16 mouse cellular contexts compared by ENCODE assay signal in genomic region chr4:62649536-62650230, GRCm38 (mm10).
"Had no signal": no experiment of that assay in that cellular context is flagged by ENCODE, and none has a peak within 500 bp of the region (broad histone marks: within the 10 kb centered on the region; RNA-seq: fewer than 3 reads in every experiment).

No protein-coding gene starts in this region.

- H3K9me3 ChIP-seq: limb, embryonic 10.5 days; liver, embryonic 15.5 days; midbrain, embryonic 10.5 days; midbrain, embryonic 15.5 days; neural tube, embryonic 12.5 days; stomach, embryonic 15.5 days had no signal

- H3K36me3 ChIP-seq: limb, embryonic 10.5 days; liver, embryonic 15.5 days; midbrain, embryonic 15.5 days; stomach, embryonic 15.5 days had no signal

- H3K27ac ChIP-seq: layer of hippocampus, adult 2 months; left cerebral cortex, adult 2 months; limb, embryonic 10.5 days; liver, embryonic 15.5 days; midbrain, embryonic 10.5 days; midbrain, embryonic 15.5 days; neural tube, embryonic 12.5 days; stomach, embryonic 15.5 days had no signal

- H3K4me3 ChIP-seq: layer of hippocampus, adult 2 months; left cerebral cortex, adult 2 months; limb, embryonic 10.5 days; liver, embryonic 15.5 days; midbrain, embryonic 10.5 days; midbrain, embryonic 15.5 days; neural tube, embryonic 12.5 days; stomach, embryonic 15.5 days had no signal

- H3K27me3 ChIP-seq: liver, embryonic 15.5 days; midbrain, embryonic 15.5 days; neural tube, embryonic 12.5 days; stomach, embryonic 15.5 days had no signal

- H3K9ac ChIP-seq: liver, embryonic 15.5 days; lung, embryonic 14.5 days; midbrain, embryonic 15.5 days; neural tube, embryonic 12.5 days; stomach, embryonic 15.5 days had no signal

- H3K4me2 ChIP-seq: liver, embryonic 11.5 days; liver, embryonic 15.5 days; lung, embryonic 14.5 days; midbrain, embryonic 15.5 days; neural tube, embryonic 12.5 days; stomach, embryonic 15.5 days had no signal

- H3K4me1 ChIP-seq: liver, embryonic 15.5 days; midbrain, embryonic 15.5 days; neural tube, embryonic 12.5 days had no signal

- ATAC-seq: midbrain, embryonic 15.5 days had no signal

- DNase-seq: kidney, postnatal 10 days; kidney, postnatal 4 days; lung, embryonic 14.5 days; lung, postnatal 10 days; lung, postnatal 4 days; spleen, adult 18-20 months; thymus, postnatal 14 days had no signal
